Mouse (Mus musculus): ENCODE measurements at regions not wholly inside any gene's neighbourhood (a gene's known extent, or its start where the extent isn't known, plus 50 kb on each side); places are given as distances from the start of the nearest gene placed in this dataset.

DNA sequence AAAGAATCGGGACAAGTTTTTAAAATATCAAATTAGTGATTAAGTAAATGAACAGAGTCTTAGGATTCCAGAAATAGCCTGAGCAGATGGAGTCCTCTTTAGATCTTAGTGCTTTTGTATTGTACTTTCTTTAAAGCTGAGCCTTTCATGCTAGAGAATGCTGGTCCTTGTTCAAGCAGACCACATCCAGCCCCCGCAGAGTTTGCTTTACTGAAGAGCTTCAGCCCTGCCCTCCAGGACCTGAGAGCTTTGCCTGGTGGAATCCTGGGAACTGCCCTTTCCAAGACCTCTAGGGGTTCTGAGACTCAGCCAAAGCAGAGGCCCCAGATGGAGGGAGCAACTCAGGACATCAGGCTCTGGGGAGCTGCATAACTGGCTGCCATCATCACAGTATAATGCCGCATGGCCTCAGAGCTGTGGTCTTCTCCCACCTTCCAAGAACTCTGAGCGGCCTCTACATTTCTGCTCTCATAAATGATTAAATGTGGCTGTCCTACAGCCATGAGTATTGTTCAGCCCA lies 153.6 kb upstream of the Sh3bp4 start:
- no peak overlapping the region for H3K4me3 ChIP-seq (ENCODE audit: low read depth, low read length)
- H3K27ac ChIP-seq (ENCODE audit: low read depth, low read length), result no peak overlapping the region
- H3K4me1 ChIP-seq (ENCODE audit: control insufficient read depth, insufficient read depth, low read length), result no peaks in the 10 kb centered on the region
- no peak overlapping the region for H3K4me2 ChIP-seq (ENCODE audit: low read depth)
- H3K9me3 ChIP-seq (ENCODE audit: control insufficient read depth, low read length), result no peaks in the 10 kb centered on the region
- DNase-seq (ENCODE audit: low spot score) (no peak), ATAC-seq (ENCODE audit: insufficient read depth, low FRiP score, low TSS enrichment) (no peak)
- no peaks in the 10 kb centered on the region for H3K27me3 ChIP-seq (ENCODE audit: control insufficient read depth, insufficient read depth, low read length)
- no peaks in the 10 kb centered on the region for H3K36me3 ChIP-seq (ENCODE audit: control insufficient read depth, insufficient read depth, low read length)
- WGBS, result 88% methylated on average over 4 of the region's 4 CpGs
- H3K9ac ChIP-seq (ENCODE audit: low read length), result no peak overlapping the region

DNA sequence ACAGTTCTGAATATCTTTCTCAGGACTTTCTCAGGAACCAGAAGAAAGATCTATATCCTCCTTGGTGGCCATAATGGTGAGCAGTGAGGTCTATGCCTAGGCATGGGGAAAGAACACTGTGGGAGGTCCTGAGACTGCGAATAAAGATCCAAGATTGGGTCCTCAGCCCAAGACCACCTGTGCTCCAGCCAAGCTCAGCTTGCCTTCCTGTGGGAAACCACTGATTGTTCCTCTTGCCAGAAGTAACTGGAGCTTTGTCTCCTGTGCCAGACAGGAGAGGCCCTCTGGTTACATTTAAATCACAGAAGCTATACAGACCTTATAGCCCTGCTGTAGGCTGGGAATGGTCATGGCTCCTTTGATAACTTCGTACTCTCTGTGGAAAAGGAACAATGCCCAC lies 148.8 kb upstream of the Sh3bp4 start:
- Histone ChIP-seq H3K36me3 (ENCODE audit: control insufficient read depth, insufficient read depth, low read length) (no peaks in the 10 kb centered on the region), H3K27ac (ENCODE audit: low read depth, low read length) (no peak overlapping the region), H3K9me3 (ENCODE audit: control insufficient read depth, low read length) (no peaks in the 10 kb centered on the region), H3K4me3 (ENCODE audit: low read depth, low read length) (no peak overlapping the region), H3K4me2 (ENCODE audit: low read depth) (no peak overlapping the region), H3K4me1 (ENCODE audit: control insufficient read depth, insufficient read depth, low read length) (peaks cover 8% of the 10 kb centered on the region; the same call in 1 of the 2 replicates), H3K27me3 (ENCODE audit: control insufficient read depth, insufficient read depth, low read length) (no peaks in the 10 kb centered on the region), H3K9ac (ENCODE audit: low read length) (no peak overlapping the region)
- 51% methylated on average over 2 of the region's 2 CpGs for WGBS
- no peak for ATAC-seq (ENCODE audit: insufficient read depth, low FRiP score, low TSS enrichment)
- no peak for DNase-seq (ENCODE audit: low spot score)

DNA sequence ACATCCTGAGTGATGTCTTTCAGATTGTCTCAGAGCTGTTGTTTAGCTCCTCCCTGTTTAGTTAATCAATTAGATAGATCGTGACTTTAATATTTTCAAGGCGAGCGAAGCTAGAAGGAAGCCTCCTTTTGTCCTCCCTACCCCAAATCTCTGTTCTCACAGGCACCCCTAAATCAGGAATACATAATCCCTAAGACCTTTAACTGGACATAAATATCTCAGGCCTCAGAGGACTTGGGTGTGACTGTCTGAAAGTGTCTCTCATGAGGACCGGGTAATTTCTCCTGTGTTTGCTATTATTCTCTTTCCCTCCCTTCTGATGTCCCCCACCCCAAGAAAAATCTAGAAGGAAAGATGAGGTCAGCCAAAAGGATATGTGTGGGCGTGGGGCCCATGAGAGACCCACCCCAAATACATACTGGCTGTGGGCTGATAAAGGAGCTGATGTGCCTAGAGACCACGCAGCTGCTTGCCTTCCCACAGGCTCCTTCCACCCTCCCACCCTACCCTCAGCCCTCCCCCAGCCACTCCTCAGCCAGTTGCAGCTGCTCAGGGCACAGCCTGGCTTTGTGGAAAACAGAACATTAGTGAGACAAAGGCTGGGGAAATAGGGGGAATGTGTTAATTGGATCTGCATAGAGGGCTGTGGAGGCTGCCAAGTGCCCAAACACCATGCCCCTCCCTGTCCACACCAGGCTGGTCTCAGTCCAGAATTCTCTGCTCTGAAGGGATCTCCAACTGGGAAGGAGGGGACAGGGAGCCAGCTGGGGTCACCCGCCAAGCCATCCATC lies 146.2 kb upstream of the Sh3bp4 start:
- no peaks in the 10 kb centered on the region for H3K9me3 ChIP-seq (ENCODE audit: control insufficient read depth, low read length)
- H3K27me3 ChIP-seq (ENCODE audit: control insufficient read depth, insufficient read depth, low read length), result no peaks in the 10 kb centered on the region
- peak overlapping the region; percentile 53 for H3K27ac ChIP-seq (ENCODE audit: low read depth, low read length)
- ATAC-seq (ENCODE audit: insufficient read depth, low FRiP score, low TSS enrichment) (peak; percentile 92), DNase-seq (ENCODE audit: low spot score) (peak; percentile 66)
- WGBS, result 46% methylated on average over 7 of the region's 7 CpGs
- no peak overlapping the region for H3K9ac ChIP-seq (ENCODE audit: low read length)
- no peak overlapping the region for H3K4me2 ChIP-seq (ENCODE audit: low read depth)
- no peaks in the 10 kb centered on the region for H3K36me3 ChIP-seq (ENCODE audit: control insufficient read depth, insufficient read depth, low read length)
- no peak overlapping the region for H3K4me3 ChIP-seq (ENCODE audit: low read depth, low read length)
- H3K4me1 ChIP-seq (ENCODE audit: control insufficient read depth, insufficient read depth, low read length), result peaks cover 8% of the 10 kb centered on the region; the same call in 1 of the 2 replicates

DNA sequence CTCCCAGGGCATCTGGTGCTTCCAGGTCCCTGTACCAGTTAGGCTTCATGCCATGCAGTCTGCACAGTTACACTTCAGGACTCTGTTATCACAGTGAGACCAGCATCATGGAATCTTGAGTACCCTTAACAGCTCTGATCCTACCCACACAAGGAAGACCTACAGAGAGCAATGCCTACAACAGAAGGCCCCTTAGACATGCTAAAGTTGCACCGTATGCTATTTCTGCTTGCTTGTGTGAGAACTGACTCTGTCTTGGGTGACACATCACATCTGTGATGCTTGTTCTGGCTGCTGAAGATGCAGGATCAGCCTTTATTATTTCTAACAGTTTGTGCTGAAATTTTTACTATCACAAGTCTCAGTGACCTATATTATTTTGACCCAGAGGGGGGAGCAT lies 135.0 kb upstream of the Sh3bp4 start:
- WGBS, result 91% methylated on average over 1 of the region's 1 CpGs
- DNase-seq (ENCODE audit: low spot score), result no peak
- H3K36me3 ChIP-seq (ENCODE audit: control insufficient read depth, insufficient read depth, low read length), result no peaks in the 10 kb centered on the region
- no peak overlapping the region for H3K4me3 ChIP-seq (ENCODE audit: low read depth, low read length)
- H3K9ac ChIP-seq (ENCODE audit: low read length), result no peak overlapping the region
- H3K27ac ChIP-seq (ENCODE audit: low read depth, low read length), result no peak overlapping the region
- no peaks in the 10 kb centered on the region for H3K27me3 ChIP-seq (ENCODE audit: control insufficient read depth, insufficient read depth, low read length)
- H3K9me3 ChIP-seq (ENCODE audit: control insufficient read depth, low read length), result no peaks in the 10 kb centered on the region
- no peaks in the 10 kb centered on the region; the same call in 1 of the 2 replicates for H3K4me1 ChIP-seq (ENCODE audit: control insufficient read depth, insufficient read depth, low read length)
- no peak for ATAC-seq (ENCODE audit: insufficient read depth, low FRiP score, low TSS enrichment)
- H3K4me2 ChIP-seq (ENCODE audit: low read depth), result no peak overlapping the region

DNA sequence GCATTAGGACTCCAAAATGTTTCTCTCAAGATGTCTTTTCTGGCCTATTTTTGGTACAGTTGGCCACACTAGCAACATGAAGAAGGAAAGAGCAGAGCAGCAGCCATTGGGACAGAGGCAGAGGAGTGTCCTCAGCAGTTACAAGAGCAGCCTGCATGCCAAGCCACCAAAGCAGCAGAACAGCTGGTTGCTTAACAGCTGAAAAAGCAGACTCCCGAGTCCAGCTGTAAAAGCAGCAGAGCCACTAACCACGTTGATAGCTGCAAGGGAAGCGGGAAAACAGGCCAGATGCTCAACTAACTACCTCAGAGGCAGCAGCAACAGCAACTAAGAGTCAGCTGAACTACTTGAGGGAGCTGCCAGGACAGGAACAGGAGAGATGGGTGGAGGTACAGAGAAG lies 134.4 kb upstream of the Sh3bp4 start:
- Histone ChIP-seq H3K9me3 (ENCODE audit: control insufficient read depth, low read length) (no peaks in the 10 kb centered on the region), H3K36me3 (ENCODE audit: control insufficient read depth, insufficient read depth, low read length) (no peaks in the 10 kb centered on the region), H3K4me3 (ENCODE audit: low read depth, low read length) (no peak overlapping the region), H3K27me3 (ENCODE audit: control insufficient read depth, insufficient read depth, low read length) (no peaks in the 10 kb centered on the region), H3K4me1 (ENCODE audit: control insufficient read depth, insufficient read depth, low read length) (no peaks in the 10 kb centered on the region; the same call in 1 of the 2 replicates), H3K4me2 (ENCODE audit: low read depth) (no peak overlapping the region), H3K9ac (ENCODE audit: low read length) (no peak overlapping the region), H3K27ac (ENCODE audit: low read depth, low read length) (no peak overlapping the region)
- DNase-seq (ENCODE audit: low spot score) (no peak), ATAC-seq (ENCODE audit: insufficient read depth, low FRiP score, low TSS enrichment) (no peak)
- 81% methylated on average over 3 of the region's 3 CpGs for WGBS

DNA sequence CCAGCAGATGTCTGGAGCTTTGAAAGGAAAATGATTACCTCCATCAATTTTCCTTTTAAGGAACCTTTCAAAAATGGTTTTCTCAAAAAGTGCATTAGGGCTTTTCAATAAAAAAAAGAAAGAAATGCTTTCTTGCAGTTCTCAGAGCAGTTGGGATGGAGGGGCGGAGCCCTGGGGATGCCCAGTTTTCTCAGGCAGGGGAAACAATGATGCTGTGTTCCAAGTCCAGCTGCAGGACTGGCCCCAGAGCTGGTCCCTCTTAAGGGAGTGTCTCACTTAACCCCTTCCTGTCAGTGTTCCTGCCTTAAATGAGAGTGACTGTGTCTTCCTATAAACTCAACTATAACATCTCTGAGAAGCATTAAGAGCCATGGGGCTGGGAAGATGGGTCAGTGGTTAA lies 132.9 kb upstream of the Sh3bp4 start:
- H3K36me3 ChIP-seq (ENCODE audit: control insufficient read depth, insufficient read depth, low read length), result no peaks in the 10 kb centered on the region
- no peak for ATAC-seq (ENCODE audit: insufficient read depth, low FRiP score, low TSS enrichment)
- no peaks in the 10 kb centered on the region for H3K9me3 ChIP-seq (ENCODE audit: control insufficient read depth, low read length)
- H3K27ac ChIP-seq (ENCODE audit: low read depth, low read length), result no peak overlapping the region; the same call in 1 of the 2 replicates
- H3K27me3 ChIP-seq (ENCODE audit: control insufficient read depth, insufficient read depth, low read length), result no peaks in the 10 kb centered on the region
- no peak overlapping the region for H3K4me2 ChIP-seq (ENCODE audit: low read depth)
- DNase-seq (ENCODE audit: low spot score), result peak; percentile 53
- WGBS, result 67% methylated on average over 1 of the region's 1 CpGs
- no peaks in the 10 kb centered on the region; the same call in 1 of the 2 replicates for H3K4me1 ChIP-seq (ENCODE audit: control insufficient read depth, insufficient read depth, low read length)
- no peak overlapping the region for H3K4me3 ChIP-seq (ENCODE audit: low read depth, low read length)
- no peak overlapping the region for H3K9ac ChIP-seq (ENCODE audit: low read length)

DNA sequence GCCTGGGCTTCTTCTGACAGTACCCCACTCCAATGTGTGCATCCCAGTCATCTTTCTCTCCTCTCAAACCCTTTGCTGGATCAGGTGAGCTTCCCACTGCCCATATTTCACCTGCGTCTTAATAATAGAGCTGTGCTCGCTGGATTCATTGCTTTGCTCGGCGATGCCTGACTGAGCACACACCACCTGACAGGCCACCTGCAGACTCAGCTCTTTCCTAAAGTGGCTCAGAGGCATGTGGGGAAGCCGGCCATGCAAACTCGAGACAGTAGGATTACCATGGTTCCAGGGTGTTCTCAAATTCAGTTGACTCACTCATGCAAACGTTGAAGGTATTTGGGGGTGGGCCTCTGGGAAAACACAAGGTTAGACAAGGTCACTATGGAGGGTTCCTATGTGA lies 131.8 kb upstream of the Sh3bp4 start:
- Histone ChIP-seq H3K4me2 (ENCODE audit: low read depth) (no peak overlapping the region), H3K9me3 (ENCODE audit: control insufficient read depth, low read length) (no peaks in the 10 kb centered on the region), H3K9ac (ENCODE audit: low read length) (no peak overlapping the region), H3K4me3 (ENCODE audit: low read depth, low read length) (no peak overlapping the region), H3K27ac (ENCODE audit: low read depth, low read length) (no peak overlapping the region), H3K27me3 (ENCODE audit: control insufficient read depth, insufficient read depth, low read length) (no peaks in the 10 kb centered on the region), H3K4me1 (ENCODE audit: control insufficient read depth, insufficient read depth, low read length) (no peaks in the 10 kb centered on the region; the same call in 1 of the 2 replicates), H3K36me3 (ENCODE audit: control insufficient read depth, insufficient read depth, low read length) (no peaks in the 10 kb centered on the region)
- 76% methylated on average over 7 of the region's 7 CpGs for WGBS
- ATAC-seq (ENCODE audit: insufficient read depth, low FRiP score, low TSS enrichment) (no peak), DNase-seq (ENCODE audit: low spot score) (no peak)

DNA sequence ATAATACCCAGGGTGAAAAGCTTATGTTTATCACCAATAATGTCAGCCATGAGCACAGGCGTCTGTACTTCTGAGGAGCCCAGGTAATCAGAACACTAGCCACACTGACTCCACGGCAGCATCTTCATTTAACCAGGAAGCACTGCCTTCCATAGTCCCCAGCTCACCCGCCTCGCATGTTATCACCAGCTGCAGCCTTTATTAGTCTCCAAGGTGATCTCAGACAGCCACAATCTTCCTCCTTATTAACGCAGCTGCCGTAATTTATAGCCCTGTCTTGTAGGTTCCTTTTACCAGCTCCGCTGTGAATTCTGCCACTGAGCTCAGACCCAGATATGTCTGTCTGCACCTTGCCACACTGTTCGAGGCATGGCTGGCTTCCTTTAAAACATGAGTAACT lies 127.2 kb upstream of the Sh3bp4 start:
- Histone ChIP-seq H3K4me1 (ENCODE audit: control insufficient read depth, insufficient read depth, low read length) (no peaks in the 10 kb centered on the region), H3K36me3 (ENCODE audit: control insufficient read depth, insufficient read depth, low read length) (no peaks in the 10 kb centered on the region), H3K9ac (ENCODE audit: low read length) (no peak overlapping the region), H3K27me3 (ENCODE audit: control insufficient read depth, insufficient read depth, low read length) (no peaks in the 10 kb centered on the region), H3K4me2 (ENCODE audit: low read depth) (no peak overlapping the region), H3K27ac (ENCODE audit: low read depth, low read length) (no peak overlapping the region), H3K4me3 (ENCODE audit: low read depth, low read length) (no peak overlapping the region), H3K9me3 (ENCODE audit: control insufficient read depth, low read length) (no peaks in the 10 kb centered on the region)
- ATAC-seq (ENCODE audit: insufficient read depth, low FRiP score, low TSS enrichment), result no peak
- 51% methylated on average over 8 of the region's 8 CpGs for WGBS
- DNase-seq (ENCODE audit: low spot score), result no peak

DNA sequence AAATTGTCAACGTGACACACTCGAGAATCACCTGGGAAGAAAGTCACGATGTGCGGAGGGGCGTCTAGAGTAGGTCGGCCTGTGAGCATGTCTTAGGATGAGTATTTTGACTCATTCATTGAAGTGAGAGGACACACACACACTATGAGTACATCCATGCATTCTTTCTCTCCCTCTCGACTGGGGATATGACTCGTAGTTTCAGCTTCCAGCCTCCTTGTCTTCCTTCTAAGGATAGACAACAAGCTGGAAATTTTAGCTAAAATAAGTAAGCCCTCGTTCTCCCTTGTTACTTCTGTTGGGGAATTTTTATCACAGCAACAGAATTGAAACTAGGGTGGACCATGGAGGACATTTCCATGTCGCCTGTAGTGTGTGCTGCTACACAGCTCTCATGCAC lies 124.3 kb upstream of the Sh3bp4 start:
- H3K4me3 ChIP-seq (ENCODE audit: low read depth, low read length), result no peak overlapping the region

More for the DNA sequence above, 124.3 kb upstream of the Sh3bp4 start:
- ATAC-seq (ENCODE audit: insufficient read depth, low FRiP score, low TSS enrichment), result no peak
- no peak overlapping the region for H3K27ac ChIP-seq (ENCODE audit: low read depth, low read length)
- no peaks in the 10 kb centered on the region for H3K9me3 ChIP-seq (ENCODE audit: control insufficient read depth, low read length)
- H3K4me1 ChIP-seq (ENCODE audit: control insufficient read depth, insufficient read depth, low read length), result no peaks in the 10 kb centered on the region
- no peak for DNase-seq (ENCODE audit: low spot score)
- H3K4me2 ChIP-seq (ENCODE audit: low read depth), result no peak overlapping the region
- 95% methylated on average over 10 of the region's 10 CpGs for WGBS
- no peaks in the 10 kb centered on the region for H3K27me3 ChIP-seq (ENCODE audit: control insufficient read depth, insufficient read depth, low read length)
- no peak overlapping the region for H3K9ac ChIP-seq (ENCODE audit: low read length)
- H3K36me3 ChIP-seq (ENCODE audit: control insufficient read depth, insufficient read depth, low read length), result no peaks in the 10 kb centered on the region
